Mouse (Mus musculus) spleen, adult 2 months (tissue): ENCODE results near the gene Tigit. TPM values are rescaled to one million over a fixed set of nuclear protein-coding genes. Genes with fewer than 3 reads are reported as not detected.

Experiments
- DNase-seq, 2 experiments: peaks; one replicate each; pipeline versions ENCODE4 v3.0.0 to v3.0.0-alpha.2; 2012 to 2021; ENCODE audit warnings: low spot score in 2 of 2, low read depth in 1 of 2
- H3K27ac ChIP-seq: fragments of 200-500 bp; 2 replicates; pipeline ENCODE4 v1.5.1; 2012; ENCODE audit warnings: low read length, inconsistent platforms; ENCODE audit not compliant: insufficient read depth
- H3K27me3 ChIP-seq: fragments of 200-500 bp; 2 replicates; pipeline ENCODE4 v1.6.1; 2012; ENCODE audit warnings: mild to moderate bottlenecking, moderate library complexity, low read length, inconsistent platforms; ENCODE audit not compliant: control insufficient read depth, insufficient read depth
- H3K36me3 ChIP-seq: fragments of 200-500 bp; 2 replicates; pipeline ENCODE4 v1.6.1; 2012; ENCODE audit warnings: mild to moderate bottlenecking, low read length, inconsistent platforms; ENCODE audit not compliant: control insufficient read depth, insufficient read depth
- H3K4me1 ChIP-seq: fragments of 200-500 bp; 2 replicates; pipeline ENCODE4 v1.6.1; 2011; ENCODE audit warnings: inconsistent platforms; ENCODE audit not compliant: control insufficient read depth, insufficient read depth, insufficient read length
- H3K4me3 ChIP-seq: fragments of 200-500 bp; 2 replicates; pipeline ENCODE4 v1.5.1; 2011; ENCODE audit warnings: mild to moderate bottlenecking, inconsistent platforms; ENCODE audit not compliant: insufficient read depth, insufficient read length; ENCODE audit errors: extremely low read depth
- CTCF ChIP-seq: fragments of 200-500 bp; IDR thresholded peaks from 2 replicates; pipeline ENCODE4 v1.5.1; 2011; ENCODE audit warnings: mild to moderate bottlenecking, inconsistent platforms; ENCODE audit not compliant: insufficient read depth, insufficient read length, insufficient replicate concordance; ENCODE audit errors: extremely low read depth
- POLR2A ChIP-seq: fragments of 200-500 bp; IDR thresholded peaks from 2 replicates; pipeline ENCODE4 v1.6.1; 2011; ENCODE audit warnings: low read depth, low read length, inconsistent platforms
- WGBS: fragments of 180-500 bp; shearing (Covaris S2); methylation state at CpG from one replicate; pipeline ENCODE4 v1.1.7; 2018; 5-methylcytosine and 5-hydroxymethylcytosine counted together
- polyA plus RNA-seq: library from polyadenylated mRNA; depleted of rRNA; stranded (reverse); fragments of >200 nt; gene quantifications from 2 replicates; pipeline ENCODE4 v1.2.3, GENCODE M21; 2012

Gene Tigit
- polyA plus RNA-seq, 1 experiment = 5.3 TPM

GRCm38 (mm10) chr16:43638406-43639049, 25.4 kb downstream of the Tigit start:
- WGBS = 89% methylated on average over 21 of the region's 21 CpGs

GRCm38 (mm10) chr16:43637241-43637640, 26.7 kb downstream of the Tigit start:
- no peaks in the 10 kb centered on the region for H3K27me3 ChIP-seq
- TF ChIP-seq CTCF = no peak
- no peak for TF ChIP-seq POLR2A
- 92% methylated on average over 8 of the region's 8 CpGs for WGBS

More at GRCm38 (mm10) chr16:43638406-43639049, 25.4 kb downstream of the Tigit start:
- Histone ChIP-seq H3K27me3 (no peaks in the 10 kb centered on the region), H3K27ac (no peak overlapping the region), H3K4me1 (no peaks in the 10 kb centered on the region), H3K4me3 (no peak overlapping the region), H3K36me3 (no peaks in the 10 kb centered on the region)
- no peak for TF ChIP-seq CTCF
- no peak for TF ChIP-seq POLR2A
- no peak for DNase-seq

GRCm38 (mm10) chr16:43634037-43634436, 29.9 kb downstream of the Tigit start:
- Histone ChIP-seq H3K4me3 (no peak overlapping the region), H3K36me3 (no peaks in the 10 kb centered on the region), H3K4me1 (no peaks in the 10 kb centered on the region), H3K27ac (no peak overlapping the region), H3K27me3 (no peaks in the 10 kb centered on the region)
- WGBS = 91% methylated on average over 7 of the region's 7 CpGs
- no peak for TF ChIP-seq POLR2A
- TF ChIP-seq CTCF = no peak
- no peak for DNase-seq

More at GRCm38 (mm10) chr16:43637241-43637640, 26.7 kb downstream of the Tigit start:
- Histone ChIP-seq H3K4me1 (no peaks in the 10 kb centered on the region), H3K27ac (no peak overlapping the region), H3K36me3 (no peaks in the 10 kb centered on the region), H3K4me3 (no peak overlapping the region)
- no peak for DNase-seq

GRCm38 (mm10) chr16:43631758-43632157, 32.2 kb downstream of the Tigit start:
- no peaks in the 10 kb centered on the region for H3K27me3 ChIP-seq
- no peak overlapping the region for H3K27ac ChIP-seq
- H3K4me1 ChIP-seq = no peaks in the 10 kb centered on the region
- WGBS = 89% methylated on average over 2 of the region's 2 CpGs
- H3K36me3 ChIP-seq = no peaks in the 10 kb centered on the region
- TF ChIP-seq CTCF (no peak), POLR2A (no peak)
- no peak for DNase-seq
- H3K4me3 ChIP-seq = no peak overlapping the region

- Histone ChIP-seq H3K27ac (no peak overlapping the region), H3K27me3 (no peaks in the 10 kb centered on the region), H3K4me3 (no peak overlapping the region), H3K36me3 (no peaks in the 10 kb centered on the region), H3K4me1 (no peaks in the 10 kb centered on the region; the same call in 1 of the 2 replicates)
- WGBS = 82% methylated on average over 5 of the region's 5 CpGs
- no peak for TF ChIP-seq CTCF
- no peak for TF ChIP-seq POLR2A
- DNase-seq = no peak
These were observed 35.3 kb downstream of the Tigit start for GRCm38 (mm10) chr16:43628662-43629061.

GRCm38 (mm10) chr16:43625956-43626355, 38.0 kb downstream of the Tigit start:
- no peak for DNase-seq
- Histone ChIP-seq H3K36me3 (no peaks in the 10 kb centered on the region), H3K4me1 (no peaks in the 10 kb centered on the region; the same call in 1 of the 2 replicates), H3K27me3 (no peaks in the 10 kb centered on the region), H3K4me3 (no peak overlapping the region), H3K27ac (no peak overlapping the region)
- no peak for TF ChIP-seq CTCF
- no peak for TF ChIP-seq POLR2A
- 95% methylated on average over 5 of the region's 5 CpGs for WGBS

GRCm38 (mm10) chr16:43625289-43625688, 38.7 kb downstream of the Tigit start:
- Histone ChIP-seq H3K36me3 (no peaks in the 10 kb centered on the region), H3K27ac (no peak overlapping the region), H3K27me3 (no peaks in the 10 kb centered on the region), H3K4me1 (no peaks in the 10 kb centered on the region; the same call in 1 of the 2 replicates), H3K4me3 (no peak overlapping the region)
- TF ChIP-seq POLR2A = no peak
- TF ChIP-seq CTCF = no peak
- no peak for DNase-seq
- WGBS = 79% methylated on average over 2 of the region's 2 CpGs

GRCm38 (mm10) chr16:43624876-43625275, 39.1 kb downstream of the Tigit start:
- no peaks in the 10 kb centered on the region for H3K27me3 ChIP-seq
- H3K36me3 ChIP-seq = no peaks in the 10 kb centered on the region
- no peaks in the 10 kb centered on the region; the same call in 1 of the 2 replicates for H3K4me1 ChIP-seq
- DNase-seq = no peak
- no peak overlapping the region for H3K4me3 ChIP-seq
- WGBS = 21% methylated on average over 4 of the region's 4 CpGs
- no peak for TF ChIP-seq CTCF
- TF ChIP-seq POLR2A = no peak
- no peak overlapping the region for H3K27ac ChIP-seq
